Mouse (Mus musculus): Measurements from ENCODE around the gene Fam69b. TPM values are rescaled to one million over a fixed set of nuclear protein-coding genes. Genes with fewer than 3 reads are reported as not detected.
A peak's percentile ranks its signal among the peaks of the same experiment; 100 is the strongest.

Fam69b gene
- total RNA-seq, 4 experiments from 2014 or later: 9.1 to 11.9 (median 10.4) TPM

DNA sequence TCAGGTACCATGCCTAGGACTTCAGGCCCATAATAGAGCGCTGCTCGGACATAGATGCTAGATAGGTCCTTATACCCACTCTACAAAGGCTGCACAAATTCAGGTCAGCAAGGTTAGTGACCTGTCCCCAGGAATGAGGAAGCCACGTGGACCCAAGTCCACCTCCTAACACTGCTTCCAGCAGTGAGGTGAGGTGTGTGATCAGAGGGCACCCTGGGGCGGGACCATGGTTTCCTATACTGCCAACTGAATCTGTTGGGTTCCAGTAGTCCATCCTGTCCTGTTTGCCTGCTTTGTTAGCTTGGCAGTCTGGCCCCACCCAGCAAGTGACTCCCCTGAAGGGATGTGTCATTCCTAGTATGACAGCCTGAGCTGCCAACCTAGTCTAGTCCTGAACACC lies 28.3 kb upstream of the Fam69b start:
- DNase-seq: no peak

GRCm38 (mm10) chr2:26600664-26601063 lies 27.6 kb upstream of the Fam69b start:
- DNase-seq: peak; percentile 42

DNA sequence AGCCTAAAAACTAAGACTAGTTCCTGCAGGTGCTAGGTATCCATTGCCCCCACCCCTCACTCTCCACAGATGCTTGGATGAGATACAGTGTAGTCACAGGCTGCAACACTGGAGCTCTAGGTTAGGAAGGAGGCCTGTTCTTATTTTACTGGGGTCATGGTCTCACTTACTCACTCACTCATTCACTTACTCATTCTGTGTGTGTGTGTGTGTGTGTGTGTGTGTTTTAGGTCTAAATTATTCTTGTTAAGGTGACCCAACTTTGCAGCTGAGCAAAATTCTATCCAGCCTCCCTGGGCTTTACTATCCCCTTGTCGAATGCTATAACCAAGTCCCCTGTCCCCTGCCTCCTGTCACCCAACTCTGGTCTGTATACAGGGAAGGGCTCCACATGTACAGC lies 26.7 kb upstream of the Fam69b start:
- DNase-seq: no peak

GRCm38 (mm10) chr2:26602631-26603030 lies 25.6 kb upstream of the Fam69b start:
- no peak for DNase-seq

- DNase-seq: peak; percentile 86
These were observed 25.1 kb upstream of the Fam69b start for GRCm38 (mm10) chr2:26603159-26603558.

DNA sequence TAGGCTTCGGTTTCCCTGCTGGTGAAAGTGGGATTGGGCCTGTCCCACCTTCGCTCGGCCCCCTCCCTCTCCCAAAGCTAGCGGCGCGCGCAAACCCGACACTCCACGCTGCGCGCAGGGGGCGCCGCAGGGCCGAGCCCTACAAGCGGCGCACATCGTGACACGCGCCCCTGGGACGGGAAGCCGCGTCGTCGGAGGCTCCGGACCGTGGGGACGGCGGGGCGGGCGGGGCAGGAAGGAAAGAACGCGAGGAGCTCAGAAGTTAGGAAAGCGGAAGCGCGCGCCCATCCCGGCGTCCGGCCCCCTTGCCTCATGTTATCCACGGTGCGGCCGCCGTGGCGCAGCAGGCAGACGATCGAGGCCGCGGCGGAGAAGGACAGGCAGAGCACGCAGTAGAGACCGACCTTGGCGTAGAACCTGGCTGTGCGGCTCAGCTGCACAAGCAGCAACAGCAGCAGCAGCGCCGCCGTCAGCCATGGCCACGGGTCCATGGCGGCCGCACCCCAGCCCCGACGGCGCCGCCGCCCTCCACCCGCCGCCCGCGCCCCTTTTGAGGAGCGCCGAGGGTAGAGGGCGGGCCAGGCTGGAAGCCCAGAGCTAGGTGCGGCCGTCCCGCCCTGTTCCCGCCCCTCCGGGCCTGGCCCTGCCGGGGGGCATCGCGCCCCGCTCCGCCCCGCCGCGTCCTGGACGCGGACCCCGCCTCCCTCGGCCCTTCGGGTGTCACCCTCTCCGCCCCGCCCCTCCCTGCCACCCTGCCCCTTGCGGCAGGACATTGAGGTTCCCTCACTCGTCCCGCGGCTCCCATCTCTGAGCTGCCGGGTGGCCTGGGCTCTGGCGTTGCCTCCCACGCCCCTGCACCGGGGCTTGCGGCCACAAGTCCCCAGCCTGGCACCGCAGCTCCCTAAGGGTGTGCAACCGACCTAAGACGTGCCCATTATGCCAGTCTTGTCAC lies 24.3 kb upstream of the Fam69b start, which contains the start of gene Agpat2:
TSS of gene Agpat2 (minus strand) at position 698 of the 952 bp plus-strand sequence.
- DNase-seq: peak; percentile 83

GRCm38 (mm10) chr2:26605331-26605730 lies 22.9 kb upstream of the Fam69b start:
- DNase-seq: no peak

DNA sequence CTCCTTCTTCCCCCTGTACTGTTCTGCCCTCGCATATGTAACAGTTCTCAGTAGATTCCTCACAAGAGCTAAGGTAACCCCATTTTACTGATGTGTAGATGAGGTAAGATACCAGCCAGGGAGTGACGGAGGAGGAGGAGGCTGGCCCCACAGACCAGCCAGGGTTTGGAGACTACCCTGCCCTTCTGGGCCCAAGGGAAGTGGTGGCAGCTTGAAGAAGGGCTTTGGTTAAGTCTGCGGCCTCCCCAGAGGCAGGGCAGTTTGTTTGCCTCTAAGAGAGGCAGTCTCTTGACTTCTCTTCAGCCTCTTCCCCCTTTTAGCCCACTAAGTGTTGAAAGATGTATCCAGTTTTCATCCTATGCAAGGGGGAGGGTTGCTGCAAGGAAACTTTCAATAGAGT lies 21.7 kb upstream of the Fam69b start:
- DNase-seq: no peak

- DNase-seq: no peak
These were observed 21.0 kb upstream of the Fam69b start for GRCm38 (mm10) chr2:26607056-26607910.

- no peak for DNase-seq
These were observed 19.5 kb upstream of the Fam69b start for GRCm38 (mm10) chr2:26608781-26609180.

GRCm38 (mm10) chr2:26609261-26609661 lies 19.0 kb upstream of the Fam69b start:
- DNase-seq: peak; percentile 52

- no peak for DNase-seq
These were observed 17.7 kb upstream of the Fam69b start for GRCm38 (mm10) chr2:26610526-26610925.

DNA sequence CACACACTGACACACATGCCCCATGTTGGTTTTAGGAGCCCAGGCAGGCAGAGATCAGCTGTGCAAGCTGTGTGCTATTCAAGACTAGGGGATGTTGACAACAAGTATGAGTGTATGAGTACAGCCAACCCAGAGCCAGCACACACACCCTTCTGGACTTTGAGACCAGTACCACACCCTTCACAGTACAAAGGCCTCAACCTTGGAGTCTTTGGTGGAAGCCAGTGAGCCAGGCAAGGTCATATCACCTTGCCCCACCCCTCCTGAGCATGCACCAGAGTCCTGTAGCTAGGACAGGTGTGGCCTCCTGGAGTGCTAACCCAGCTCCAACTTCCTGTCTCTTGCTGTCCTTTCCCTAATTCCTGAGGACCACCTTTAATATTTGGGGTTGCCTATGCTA lies 17.2 kb upstream of the Fam69b start:
- DNase-seq: no peak

DNA sequence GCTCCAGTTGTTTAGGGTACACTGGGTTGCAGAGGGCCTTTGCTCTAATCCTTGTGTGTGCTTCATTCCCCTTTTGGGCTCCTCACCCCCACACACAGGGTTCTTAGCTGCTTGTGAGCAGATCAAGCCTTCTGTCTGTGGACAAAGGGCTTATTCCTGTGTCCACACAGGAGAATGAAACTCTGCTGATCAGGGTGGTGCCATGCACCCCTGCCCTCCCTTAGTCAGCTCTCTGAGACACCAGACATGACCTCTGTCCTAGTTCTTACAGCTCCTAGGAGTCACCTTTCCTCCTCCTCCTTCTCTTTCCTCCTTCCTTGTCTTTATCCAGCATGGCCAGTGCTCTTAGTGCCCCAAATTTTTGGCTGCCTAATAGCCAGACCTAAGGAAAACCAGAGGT lies 16.4 kb upstream of the Fam69b start:
- DNase-seq: no peak

GRCm38 (mm10) chr2:26614903-26615302 lies 13.4 kb upstream of the Fam69b start:
- DNase-seq: no peak

GRCm38 (mm10) chr2:26615459-26616124 lies 12.7 kb upstream of the Fam69b start:
- no peak for DNase-seq

DNA sequence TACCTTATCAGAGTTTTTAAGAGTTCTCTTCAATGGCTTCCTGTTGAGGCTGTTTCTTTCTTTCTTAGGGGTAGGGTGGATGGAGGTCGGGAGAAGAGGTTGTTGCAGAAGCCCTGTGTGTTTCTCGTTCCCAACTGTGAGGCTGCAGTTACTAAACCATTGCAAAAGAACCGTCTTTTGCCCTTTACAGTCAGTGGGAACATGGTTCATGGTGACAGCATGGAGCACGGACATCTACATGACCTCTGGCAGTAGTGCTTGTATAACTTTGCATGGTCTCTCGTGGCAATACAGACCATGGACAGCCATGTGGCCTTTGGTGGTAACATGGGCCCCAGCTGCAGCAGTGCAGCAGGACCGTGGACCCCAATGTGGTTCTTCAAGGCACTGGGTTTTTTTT lies 10.9 kb upstream of the Fam69b start:
- DNase-seq: no peak

DNA sequence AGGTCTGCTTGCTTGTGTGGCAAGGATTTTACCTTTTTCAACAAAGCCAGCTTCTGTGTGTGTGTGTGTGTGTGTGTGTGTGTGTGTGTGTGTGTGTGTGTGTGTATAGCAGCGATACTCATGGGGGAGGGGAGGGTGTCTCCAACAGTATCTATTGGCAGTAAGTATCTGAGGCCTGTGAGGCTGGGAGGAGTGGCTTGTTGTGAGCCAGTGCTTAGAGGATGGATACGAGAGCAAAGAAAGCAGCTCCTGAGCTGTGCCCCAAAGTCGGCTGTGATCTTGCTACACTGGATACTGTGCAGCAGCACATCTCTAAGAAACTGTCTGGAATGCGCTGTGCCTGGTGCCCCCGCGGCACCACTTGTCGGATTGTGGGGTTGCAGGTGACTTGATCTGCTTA lies 10.3 kb upstream of the Fam69b start:
- DNase-seq: no peak

- DNase-seq: no peak
These were observed 7.0 kb upstream of the Fam69b start for GRCm38 (mm10) chr2:26621246-26621645.

DNA sequence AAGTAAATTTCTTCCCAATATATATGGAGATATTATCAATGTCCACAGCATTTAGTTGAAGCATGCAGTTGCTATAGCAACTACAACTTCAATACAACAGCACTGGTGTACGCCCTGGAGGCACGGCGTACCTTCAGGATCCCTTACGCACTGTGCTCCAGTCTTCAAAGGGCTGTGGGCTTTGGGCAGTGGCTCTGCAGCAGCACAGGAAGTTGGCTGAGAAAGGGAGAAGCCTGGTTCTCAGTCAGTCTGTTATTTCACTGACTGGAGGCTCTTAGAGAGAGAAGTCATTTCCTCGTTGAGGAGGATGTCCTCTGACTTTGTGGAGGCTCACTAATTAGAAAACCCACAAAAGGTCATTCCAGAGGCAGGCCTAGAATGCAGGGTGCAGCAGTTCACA lies 5.3 kb upstream of the Fam69b start:
- no peak for DNase-seq

GRCm38 (mm10) chr2:26625419-26625818 lies 2.8 kb upstream of the Fam69b start:
- DNase-seq: no peak

DNA sequence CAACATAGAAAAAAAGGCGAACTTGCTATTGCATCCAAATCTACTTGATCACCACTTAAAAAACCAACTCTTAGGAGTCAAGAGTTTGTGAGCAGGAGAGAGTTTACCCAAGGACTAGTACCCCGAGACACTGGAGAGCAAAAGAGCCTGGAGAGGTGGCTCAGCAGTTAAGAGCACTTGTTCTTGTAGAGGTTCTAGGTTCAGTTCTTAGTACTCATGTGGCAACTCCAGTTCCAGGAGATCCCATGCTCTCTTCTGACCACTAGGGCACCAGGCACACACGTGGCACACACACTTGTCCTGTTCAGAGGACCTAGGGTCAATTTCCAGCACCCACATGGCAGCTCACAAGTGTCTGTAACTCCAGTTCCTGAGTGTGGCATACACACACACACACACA lies 2.2 kb upstream of the Fam69b start:
- DNase-seq: no peak

All from adrenal gland, adult 8-10 months (tissue).